Mouse (Mus musculus) frontal cortex, postnatal 14 days (tissue): Measurements from ENCODE around the gene Notch1.

Experiments
- DNase-seq, 2 experiments: peaks; one replicate each; pipeline ENCODE4 v3.0.0; 2022; ENCODE audit warnings: low spot score in 2 of 2

Gene Notch1

DNA sequence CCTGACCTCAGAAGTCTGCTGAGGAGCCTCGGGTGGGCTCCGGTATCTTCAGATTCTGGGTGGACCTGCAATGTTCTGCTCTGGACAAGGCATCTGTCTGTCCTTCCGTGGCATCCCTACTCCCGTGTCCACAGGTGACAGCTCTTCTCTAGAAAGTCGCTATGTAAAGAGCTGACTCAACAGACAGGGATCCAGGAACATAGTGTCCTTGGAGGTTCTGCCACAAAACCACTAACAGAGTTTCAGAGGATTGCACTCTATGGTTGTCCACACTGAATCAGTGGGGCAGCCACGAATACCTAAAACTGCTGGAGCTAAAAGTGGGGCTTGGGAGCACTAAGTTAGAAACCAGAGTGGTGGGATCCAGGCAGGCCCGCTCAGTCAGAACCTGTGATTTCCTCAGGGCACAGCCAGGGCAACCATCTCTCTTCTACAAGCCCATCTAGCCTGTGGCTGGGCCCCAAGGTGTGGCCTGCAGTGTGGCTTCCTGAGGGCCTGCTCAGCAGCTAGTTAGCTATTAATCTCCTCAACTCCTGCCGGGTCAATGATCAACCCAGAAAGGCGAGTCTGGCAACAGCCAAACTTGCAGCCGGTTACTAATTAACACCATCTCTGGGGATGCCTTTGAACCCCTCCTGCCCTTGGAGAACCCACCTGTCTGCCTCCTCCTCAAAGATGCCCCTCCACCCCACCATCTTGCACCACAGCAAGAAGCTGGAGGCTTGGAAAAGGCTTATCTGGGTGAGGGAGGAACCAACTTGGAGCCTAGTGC, 34.6 kb downstream of the Notch1 start:
- DNase-seq, result no peak

DNA sequence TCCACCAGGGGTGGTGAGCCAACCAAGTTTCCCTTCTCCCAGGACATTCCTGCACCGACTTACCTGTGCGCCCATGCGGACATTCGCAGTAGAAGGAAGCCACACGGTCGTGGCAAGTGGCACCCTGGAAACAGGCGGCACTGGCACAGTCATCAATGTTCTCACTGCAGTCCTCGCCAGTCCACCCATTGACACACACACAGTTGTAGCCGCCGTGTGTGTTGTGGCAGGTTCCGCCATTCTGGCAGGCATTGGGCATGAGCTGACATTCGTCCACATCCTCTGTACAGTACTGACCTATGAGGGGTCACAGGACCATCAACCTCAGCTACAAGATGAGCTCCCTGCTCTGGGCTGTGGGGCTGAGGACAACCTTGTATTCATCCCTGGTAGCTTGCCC, 35.6 kb downstream of the Notch1 start:
- no peak for DNase-seq

DNA sequence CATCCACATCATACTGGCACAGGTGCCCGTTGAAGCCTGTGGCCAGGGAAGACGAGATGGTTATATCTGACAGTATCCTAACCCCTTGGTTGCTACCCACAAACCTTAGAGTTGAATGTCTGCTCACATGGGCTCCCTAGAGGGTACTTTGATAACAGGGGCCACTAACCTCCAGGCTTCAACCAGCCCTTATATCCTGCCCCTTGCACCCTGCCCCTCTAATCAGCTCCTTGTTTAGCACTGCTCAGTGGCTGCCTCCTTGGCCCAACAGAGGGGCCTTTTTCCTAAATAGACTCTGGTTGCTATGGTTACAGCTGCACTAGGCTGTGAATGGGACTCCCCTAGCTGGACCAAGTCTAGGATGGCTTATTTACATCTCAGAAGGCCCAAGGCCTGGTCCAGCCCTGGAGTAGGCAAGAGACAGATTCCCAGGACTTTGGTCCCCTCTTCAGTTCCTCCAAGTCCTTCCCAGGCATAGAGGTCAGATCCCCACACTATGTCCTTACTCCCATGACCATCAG, 37.7 kb downstream of the Notch1 start:
- DNase-seq, result no peak

DNA sequence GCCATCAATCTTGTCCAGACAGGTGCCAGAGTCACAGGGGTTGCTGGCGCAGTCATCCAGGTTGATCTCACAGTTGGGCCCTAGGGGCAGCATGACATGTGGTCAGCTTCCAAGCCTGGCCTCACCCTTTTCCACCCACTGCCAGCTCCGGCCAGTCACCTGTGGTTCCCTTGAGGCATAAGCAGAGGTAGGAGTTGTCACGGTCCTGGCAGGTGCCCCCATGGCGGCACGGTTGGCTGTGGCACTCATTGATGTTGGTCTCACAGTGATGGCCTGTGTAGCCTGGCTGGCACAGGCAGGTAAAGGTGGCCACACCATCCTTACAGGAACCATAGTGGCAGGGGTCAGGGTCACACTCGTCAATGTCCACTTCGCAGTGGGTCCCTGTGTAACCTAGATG, 38.6 kb downstream of the Notch1 start:
- DNase-seq, result no peak

DNA sequence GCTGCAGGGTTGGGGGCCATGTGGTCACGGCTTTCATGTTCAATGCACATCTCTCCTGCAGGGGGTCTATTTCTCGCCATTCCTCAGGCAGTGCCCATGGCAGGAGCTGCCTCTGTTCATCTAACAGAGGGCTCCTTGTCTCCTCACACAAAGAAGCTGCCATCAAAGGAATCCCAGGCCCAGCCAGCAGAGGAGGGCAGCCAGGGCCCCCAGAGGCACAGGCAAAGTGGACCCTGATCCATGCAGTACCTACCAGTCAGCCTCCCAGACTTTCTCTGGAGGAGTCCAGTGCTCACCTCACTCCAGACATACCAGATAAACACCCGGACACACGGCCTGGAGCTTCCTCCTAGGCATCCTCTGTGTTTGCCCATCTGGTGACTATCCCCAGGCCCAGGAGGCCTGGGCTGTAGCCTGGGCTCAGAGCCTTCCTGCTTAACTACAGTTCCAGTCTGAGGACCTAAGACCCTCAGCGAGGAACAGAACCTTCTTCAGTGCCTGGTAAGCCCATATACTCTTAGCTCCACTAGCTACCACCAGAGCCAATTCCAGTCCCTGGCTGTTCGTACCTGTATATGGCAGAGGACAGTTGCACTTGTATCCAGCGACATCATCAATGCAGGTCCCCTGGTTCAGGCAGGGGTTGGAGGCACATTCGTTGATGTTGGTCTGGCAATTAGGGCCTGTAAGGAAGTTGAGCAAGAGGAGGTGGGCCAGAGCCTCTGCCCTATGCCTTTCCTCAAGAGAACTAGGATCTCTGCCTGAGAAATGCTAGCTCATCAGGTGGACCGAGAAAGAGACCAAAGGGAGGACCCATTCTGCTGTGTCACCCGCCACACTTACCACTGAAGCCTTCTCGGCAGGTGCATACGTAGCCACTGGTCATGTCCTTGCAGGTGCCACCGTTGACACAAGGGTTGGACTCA, 40.7 kb downstream of the Notch1 start:
- no peak for DNase-seq

DNA sequence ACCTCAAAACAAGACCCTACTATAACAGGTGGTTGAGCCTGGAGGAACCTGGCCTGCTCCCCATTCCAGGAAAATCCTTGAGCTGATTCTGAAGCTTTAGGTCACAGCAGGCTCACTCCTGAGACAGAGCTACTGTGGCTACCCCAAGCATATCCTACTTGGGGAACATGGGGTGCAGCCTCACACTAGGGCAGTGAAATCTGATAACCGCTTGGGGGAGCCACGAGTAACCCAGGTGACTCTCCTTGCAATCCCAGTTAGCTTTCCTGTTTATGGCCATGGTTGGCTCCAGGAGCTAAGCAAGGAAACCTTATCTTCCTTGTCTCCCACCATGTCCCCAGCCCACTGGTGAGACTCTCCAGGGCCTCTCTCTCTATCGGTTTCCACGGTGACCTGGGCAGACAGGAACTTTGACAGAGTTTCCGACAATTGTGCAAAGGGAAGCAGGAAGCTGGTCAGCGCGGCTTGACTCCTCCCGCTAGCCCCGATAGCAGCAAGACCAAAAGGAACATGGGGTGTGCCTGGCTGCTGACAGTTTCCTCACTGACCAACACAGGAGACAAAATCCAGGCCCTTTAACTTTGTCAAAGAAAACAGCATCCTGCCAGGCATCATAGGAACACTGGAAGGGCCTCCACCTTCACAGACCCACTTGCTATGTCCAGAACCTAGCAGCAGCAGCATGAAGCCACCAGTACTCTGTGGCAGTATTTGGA, 41.5 kb downstream of the Notch1 start:
- no peak for DNase-seq

DNA sequence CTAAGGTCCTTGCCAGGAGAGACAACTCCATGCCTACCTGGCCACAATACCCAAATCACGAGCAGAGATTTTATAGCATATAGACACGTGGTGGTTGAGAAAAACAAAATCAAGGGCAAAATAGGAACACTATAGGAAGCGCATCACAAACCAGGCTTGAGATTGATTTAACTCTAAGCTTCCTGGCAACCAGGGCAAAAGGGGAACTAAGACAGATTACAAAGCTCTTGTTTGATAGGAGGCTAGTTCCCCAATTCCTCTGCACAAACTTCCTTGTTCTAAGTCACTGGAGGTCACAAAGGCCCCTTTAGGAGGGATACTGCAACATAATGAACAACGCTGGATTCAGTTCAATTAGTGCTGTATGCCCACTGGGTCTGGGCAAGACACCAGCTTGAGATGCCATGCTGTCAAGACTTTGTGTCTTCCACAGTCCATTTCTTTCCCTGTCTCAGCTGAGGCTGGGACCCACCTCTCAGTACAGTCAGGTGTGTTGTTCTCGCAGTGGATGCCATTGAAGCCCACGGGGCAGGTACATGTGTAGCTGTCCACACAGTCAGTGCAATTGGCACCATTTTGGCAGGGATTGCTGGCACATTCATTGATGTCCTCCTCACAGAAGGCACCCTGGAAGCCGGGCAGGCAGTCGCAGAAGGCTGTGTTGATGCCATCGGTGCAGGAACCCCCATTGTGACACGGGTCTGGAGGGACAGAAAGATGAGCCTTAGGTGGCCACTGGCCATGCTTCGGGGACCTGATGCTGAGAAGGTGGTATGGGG, 44.0 kb downstream of the Notch1 start:
- DNase-seq, result no peak

DNA sequence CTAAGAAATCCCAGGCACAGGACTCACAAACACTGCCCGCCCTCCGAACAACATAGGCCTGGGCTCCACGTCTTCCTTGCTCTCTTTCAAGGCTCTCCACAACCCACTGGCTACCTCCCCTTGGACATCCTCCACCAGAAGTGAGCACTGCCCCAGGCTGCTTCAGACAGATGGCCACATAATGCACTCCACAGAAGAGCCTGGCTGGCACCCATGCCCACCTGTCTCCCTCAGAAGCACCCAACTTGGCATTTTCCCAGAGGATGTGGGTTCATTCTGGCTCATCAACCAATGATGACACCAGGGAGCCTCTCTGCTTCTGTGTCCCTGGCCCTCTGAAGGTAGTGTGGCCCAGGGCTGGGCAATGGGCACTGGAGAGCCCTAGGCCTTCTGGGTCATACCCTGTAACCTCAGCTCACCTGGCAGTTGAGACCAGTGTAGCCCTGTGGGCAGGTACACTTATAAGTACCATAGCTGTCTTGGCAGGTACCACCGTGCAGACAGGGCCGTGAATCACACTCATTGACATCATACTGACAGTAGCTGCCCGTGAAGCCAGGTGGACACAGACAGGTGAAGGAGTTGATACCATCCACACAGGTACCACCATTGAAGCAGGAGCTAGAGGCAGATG, 44.7 kb downstream of the Notch1 start:
- no peak for DNase-seq

DNA sequence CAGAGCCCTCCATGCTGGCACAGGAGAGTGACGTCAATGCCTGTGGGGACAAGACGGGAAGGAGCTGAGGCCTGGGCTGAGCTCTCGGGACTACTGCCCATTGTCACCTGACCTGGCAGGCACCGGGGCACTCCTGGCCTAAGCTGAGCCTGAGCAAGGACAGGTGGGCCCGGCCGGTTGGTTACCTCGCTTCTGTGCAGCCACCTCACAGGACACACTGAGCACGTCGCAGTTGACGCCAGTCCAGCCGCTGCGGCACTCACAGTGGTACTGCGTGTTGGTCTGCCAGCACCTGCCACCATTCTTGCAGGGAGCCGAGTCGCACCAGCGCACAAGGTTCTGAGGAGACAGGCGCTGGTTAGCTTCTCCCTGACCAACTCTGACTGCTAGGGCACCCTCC, 45.5 kb downstream of the Notch1 start:
- no peak for DNase-seq

DNA sequence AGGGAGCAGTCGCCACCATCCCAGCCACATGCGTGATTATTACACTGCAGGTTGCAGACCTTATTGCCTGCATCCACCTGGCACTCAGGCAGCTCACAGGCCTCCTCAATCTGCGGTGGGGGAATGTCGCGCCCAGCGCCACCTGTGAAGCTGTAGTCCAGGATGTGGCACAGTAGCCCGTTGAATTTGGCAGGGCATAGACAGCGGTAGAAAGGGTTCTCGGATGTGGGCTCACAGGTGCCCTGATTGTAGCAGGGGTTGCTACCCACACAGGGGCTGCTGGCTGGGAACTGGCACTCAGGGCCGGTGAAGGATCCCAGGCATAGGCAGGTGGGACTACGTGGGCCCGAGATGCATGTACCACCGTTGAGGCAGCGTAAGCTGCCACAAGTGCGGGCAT, 48.1 kb downstream of the Notch1 start:
- no peak for DNase-seq

DNA sequence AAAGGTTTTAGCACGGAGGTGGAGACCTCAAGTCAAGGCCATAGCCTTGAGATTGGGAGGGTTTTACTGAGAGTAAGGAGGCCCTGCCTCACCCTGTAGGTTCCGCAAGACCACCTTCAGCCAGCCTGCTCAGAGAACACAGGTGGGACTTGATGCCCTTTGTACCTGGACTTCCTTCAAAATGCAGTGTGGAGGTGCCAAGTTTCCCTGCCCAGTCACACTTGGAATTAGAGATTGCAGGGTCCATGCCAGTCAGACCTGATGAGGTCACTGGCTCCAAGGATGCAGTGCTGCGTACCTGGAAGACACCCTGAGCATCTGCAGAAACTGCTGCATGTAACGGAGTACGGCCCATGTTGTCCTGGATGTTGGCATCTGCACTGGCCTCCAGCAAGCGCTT, 53.1 kb downstream of the Notch1 start:
- DNase-seq, result no peak

DNA sequence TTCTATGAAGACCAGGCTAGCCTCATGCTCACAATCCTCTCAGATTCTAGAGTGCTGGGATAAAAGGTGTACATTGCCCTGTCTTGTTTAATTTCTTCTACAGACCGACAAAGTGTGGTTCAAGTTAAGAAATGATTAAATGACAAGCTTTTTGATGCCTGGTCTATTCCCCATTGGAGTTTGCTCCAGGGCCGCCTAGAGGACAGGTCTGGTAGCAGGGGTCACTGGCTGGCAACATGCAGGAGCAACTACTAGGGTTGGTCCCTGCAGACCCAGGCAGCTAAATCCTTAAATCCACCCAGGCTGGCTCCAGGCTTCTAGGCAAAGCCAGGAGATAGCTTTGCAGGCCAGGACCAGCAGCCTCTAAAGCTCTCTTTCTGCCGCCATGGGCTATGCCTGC, 53.5 kb downstream of the Notch1 start:
- DNase-seq, result no peak

DNA sequence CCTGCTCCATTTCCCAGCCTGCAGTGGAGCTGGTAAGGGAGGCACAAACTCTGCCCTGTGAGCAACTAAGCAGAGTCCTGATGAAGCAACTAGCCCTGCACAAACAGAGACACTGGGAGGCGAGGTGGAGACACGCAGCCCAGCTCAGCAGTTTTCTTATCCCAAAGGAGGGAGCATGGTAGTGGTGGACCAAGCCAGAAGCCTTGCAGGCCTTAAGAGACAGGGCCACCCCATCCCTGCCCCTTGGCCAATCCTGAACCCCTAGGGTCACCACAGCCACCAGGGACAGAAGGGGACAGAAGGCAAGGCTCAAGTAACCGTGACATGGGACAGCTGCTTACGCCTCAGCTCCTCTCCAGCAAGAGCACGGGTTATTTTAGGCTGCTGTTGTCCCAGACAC, 54.8 kb downstream of the Notch1 start:
- no peak for DNase-seq

DNA sequence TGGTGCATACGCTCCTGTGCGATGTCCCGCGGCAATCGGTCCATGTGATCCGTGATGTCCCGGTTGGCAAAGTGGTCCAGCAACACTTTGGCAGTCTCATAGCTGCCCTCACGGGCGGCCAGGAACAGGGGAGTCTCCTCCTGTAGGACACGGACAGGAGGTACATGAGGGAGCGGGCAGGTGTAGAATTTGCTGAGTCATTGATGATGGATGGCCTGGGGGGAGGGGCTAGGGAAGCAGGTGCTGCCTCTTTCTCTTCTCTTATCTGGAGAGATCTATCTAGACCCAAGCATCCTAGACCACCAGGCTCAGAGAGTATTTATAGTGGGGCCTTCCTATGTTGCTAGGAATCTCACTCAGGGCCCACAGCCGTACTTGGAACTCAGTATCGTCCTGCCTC, 55.6 kb downstream of the Notch1 start:
- DNase-seq, result no peak

DNA sequence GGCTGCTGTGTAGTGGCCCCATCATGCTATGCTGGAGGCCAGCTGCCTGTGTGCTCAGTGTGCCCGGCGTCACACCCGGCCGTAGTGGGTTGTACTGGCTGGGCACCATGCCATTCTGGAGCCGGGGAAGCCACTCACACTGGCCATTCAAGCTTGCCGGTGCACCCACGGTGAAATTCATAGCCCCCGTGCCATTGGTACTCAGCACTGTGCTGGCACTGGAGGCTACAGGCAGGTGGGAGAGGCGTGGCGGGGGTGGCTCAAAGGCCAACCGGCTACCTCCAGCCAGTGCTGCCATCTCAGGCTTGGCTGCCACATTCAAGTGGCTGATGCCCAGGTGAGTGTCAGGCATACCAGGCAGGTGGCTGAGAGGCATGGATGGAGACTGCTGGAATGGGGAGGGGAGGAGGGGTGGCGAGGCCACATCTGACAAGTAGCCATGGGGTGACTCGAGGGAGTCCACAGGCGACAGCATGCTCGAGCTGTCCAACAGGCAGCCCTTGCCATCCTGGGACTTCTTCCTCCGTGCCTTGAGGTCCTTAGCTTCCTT, 56.3 kb downstream of the Notch1 start:
- DNase-seq, result no peak

DNA sequence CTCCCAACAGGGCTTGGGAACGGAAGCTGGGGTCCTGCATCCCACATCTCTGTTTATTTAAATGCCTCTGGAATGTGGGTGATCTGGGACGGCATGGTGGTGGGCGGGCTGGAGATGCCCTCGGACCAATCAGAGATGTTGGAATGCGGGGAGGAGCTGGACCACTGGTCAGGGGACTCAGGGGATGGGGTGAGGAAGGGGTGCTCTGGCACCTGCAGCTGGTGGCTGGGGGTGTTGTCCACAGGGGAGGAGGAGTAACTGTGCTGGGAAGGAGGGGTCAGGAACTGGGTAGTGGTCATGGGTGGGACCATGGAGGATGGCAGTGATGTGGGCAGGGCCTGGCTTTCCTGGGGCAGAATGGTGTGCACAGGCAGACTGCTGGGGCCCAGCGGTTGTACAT, 57.0 kb downstream of the Notch1 start:
- DNase-seq, result no peak

DNA sequence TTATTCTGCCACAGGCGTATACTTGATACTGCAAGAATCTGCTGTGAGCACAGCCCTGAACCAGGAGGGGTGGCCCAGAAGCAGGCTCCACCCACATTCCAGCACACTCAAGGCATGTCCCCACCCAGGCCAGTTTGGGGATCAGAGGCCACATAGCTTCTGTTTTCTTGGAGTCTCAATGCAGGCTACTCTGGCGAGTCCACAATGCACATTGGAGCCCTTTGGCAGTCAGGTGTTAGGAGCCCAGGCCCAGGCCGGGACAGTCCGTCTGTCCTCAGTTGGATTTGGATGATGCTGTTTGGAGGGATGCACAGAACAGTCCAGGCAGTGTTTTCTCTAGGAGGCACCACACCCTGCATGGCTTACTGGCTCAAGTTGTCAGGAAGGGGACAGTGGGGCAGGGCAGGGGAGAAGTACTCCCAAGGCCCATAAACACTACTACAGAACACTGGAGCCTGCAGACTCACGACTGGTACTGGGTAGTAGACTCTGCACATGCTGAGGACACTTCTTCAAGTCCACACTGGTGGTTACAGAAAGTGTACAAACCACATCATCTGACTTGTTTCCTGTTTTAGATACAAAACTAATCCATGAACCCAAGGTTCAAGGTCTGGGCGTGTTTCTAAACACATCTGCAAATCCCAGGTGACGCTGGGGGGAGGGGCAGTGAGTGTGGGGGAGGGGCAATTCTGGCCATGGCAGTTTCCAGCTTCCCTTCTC, 57.9 kb downstream of the Notch1 start:
- DNase-seq, result no peak

DNA sequence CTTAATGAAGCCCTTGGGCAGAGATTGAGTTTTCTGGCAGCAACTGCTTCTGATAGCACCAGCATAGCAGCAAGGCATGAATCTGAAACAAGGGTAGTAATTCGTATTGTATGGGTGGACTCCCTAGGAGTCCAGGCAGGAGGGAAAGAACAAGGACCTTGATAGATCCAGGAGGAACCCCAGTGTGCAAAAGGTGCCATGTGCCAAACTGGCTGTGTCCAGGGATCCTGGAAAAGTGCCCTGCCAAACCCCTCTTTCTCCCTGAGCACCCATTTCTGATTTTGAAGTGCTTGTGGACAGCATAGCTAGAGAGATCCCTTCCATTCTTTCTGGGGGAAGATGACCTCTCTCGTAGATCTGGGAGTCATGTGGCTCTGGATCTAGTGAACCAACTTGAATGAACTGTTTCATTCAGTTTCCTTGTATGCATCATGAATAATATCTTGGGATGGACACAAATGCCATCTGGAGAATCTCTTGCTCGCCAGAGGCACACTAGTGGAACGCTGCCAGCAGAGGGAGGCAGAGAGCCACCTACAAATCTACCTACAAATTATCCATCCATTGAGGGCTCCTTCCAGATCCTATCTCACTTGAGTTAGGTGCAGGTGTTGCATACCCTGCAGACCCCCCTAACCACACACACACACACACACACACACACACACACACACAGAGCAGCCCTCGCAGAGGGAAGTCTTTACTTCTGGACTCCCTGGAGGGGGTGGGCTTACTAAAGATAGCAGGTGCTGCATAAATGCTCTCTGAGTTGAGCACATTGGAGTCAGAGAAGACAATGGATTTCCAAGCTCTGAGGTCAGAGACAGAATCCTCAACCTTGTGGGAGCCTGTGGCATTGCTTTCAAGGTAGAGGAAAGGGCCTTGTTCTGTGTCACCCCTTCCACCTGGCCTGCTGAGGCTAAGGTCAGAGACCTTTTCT, 67.1 kb downstream of the Notch1 start:
- peak; percentile 62 to 78 for DNase-seq

DNA sequence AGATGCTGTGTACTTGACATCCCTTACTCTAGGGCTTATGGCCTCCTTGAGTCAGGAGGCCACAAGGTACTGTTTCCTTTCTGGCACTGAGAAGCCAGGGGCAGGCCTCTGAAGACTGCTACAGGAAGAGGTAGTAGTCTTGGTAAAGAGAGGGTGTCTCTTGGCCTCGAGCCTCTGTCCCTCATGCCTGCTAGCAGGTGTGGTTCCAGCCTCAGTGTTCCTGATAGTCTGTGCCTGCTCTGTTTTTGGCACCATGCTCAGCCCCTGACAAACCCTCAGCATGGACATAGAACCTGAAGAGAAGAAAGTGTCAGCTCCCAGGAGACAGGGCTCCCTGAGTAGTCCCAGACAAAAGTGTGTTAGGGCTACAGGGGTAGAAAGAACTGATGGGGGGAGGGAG, 69.0 kb downstream of the Notch1 start:
- DNase-seq, result no peak
